Mouse (Mus musculus): ENCODE measurements around the gene Tnk1. TPM values are rescaled to one million over a fixed set of nuclear protein-coding genes. Genes with fewer than 3 reads are reported as not detected.

Gene Tnk1
- polyA plus RNA-seq, 1 experiment from 2014 or later = 20.5 TPM

GRCm38 (mm10) chr11:69837604-69837951 lies 21.0 kb downstream of the Tnk1 start, which contains the start of gene Nlgn2:
TSS of gene Nlgn2 (minus strand) at chr11:69837784.
- H3K4me3 ChIP-seq (ENCODE audit: low read length) = peak within 1 kb of the TSS; percentile 71
- WGBS = 0% methylated on average over 31 of the region's 32 CpGs
- no peaks in the 10 kb centered on the region for H3K9me3 ChIP-seq (ENCODE audit: control insufficient read depth, low read length)
- H3K27ac ChIP-seq (ENCODE audit: low read length) = peak within 1 kb of the TSS; percentile 93
- 0 out of 2 replicates have a peak, but pooled peaks cover 3% of the 10 kb centered on the region for H3K36me3 ChIP-seq (ENCODE audit: control insufficient read depth, insufficient read depth, low read length)
- peak; percentile 64 for ATAC-seq
- H3K9ac ChIP-seq (ENCODE audit: low read depth, low read length) = peak within 1 kb of the TSS; percentile 79
- peaks cover 29% of the 10 kb centered on the region for H3K4me1 ChIP-seq (ENCODE audit: control insufficient read depth, insufficient read depth, low read length)
- peaks cover 5% of the 10 kb centered on the region; the same call in 1 of the 2 replicates for H3K27me3 ChIP-seq (replicated peaks; ENCODE audit: control insufficient read depth, insufficient read depth, low read length)
- peak within 1 kb of the TSS; percentile 95 for H3K4me2 ChIP-seq (ENCODE audit: low read depth, low read length)

DNA sequence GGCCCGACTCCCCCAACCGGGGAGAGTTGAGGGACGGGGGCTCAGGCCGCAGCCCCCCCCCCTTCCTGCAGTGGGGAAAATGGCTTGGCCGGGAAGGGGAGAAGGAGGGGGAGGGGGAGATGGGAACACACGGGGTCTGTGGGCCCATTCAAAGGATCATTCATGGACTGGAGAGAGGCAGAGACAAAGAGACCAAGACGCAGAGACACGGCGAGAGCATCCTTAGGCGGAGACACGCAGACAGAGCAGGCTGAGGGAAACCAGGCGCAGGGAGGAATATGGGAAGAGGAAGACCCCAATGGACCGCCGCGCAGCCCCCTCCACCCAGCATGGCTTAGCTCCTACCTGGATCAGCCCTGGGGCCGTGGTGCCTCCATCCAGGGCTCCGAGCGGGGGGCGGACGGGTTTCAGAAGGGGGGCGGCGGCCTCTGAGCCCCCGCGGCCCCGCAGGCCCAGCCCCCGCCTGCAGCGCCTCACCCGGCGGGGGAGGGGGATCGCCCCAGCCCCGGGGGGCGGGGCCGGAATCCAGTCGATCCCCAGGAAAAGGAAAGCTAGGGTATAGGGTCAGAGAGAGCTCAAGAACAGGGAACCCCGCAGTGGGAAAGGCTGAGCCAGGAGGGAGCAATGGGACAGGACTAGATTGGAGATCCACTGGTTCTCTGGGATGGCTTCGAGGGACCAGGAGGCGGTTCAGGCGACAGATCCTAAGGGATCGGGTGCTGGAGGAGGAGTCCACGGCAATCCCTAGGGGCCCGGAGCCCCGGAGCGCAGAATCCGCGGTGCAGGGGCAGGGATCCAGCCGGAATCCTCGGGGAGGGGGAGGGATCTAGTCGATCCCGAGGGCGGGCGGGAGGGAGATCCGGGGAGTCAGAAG lies 21.6 kb downstream of the Tnk1 start:
- peak; percentile 7; the same call in 1 of the 2 replicates for ATAC-seq
- no peaks in the 10 kb centered on the region for H3K9me3 ChIP-seq (ENCODE audit: control insufficient read depth, low read length)
- H3K27ac ChIP-seq (ENCODE audit: low read length) = peak overlapping the region; percentile 81
- peak overlapping the region; percentile 79 for H3K9ac ChIP-seq (ENCODE audit: low read depth, low read length)
- peaks cover 5% of the 10 kb centered on the region; the same call in 1 of the 2 replicates for H3K27me3 ChIP-seq (replicated peaks; ENCODE audit: control insufficient read depth, insufficient read depth, low read length)
- peak overlapping the region; percentile 95 for H3K4me2 ChIP-seq (ENCODE audit: low read depth, low read length)
- WGBS = 2% methylated on average over 49 of the region's 52 CpGs
- H3K4me3 ChIP-seq (ENCODE audit: low read length) = peak overlapping the region; percentile 71
- H3K4me1 ChIP-seq (ENCODE audit: control insufficient read depth, insufficient read depth, low read length) = peaks cover 29% of the 10 kb centered on the region
- H3K36me3 ChIP-seq (ENCODE audit: control insufficient read depth, insufficient read depth, low read length) = 0 out of 2 replicates have a peak, but pooled peaks cover 3% of the 10 kb centered on the region

GRCm38 (mm10) chr11:69835966-69836335 lies 22.6 kb downstream of the Tnk1 start:
- Histone ChIP-seq H3K9me3 (ENCODE audit: control insufficient read depth, low read length) (no peaks in the 10 kb centered on the region), H3K4me3 (ENCODE audit: low read length) (peak overlapping the region; percentile 71), H3K27me3 (replicated peaks; ENCODE audit: control insufficient read depth, insufficient read depth, low read length) (peaks cover 5% of the 10 kb centered on the region; the same call in 1 of the 2 replicates), H3K4me1 (ENCODE audit: control insufficient read depth, insufficient read depth, low read length) (peaks cover 29% of the 10 kb centered on the region), H3K27ac (ENCODE audit: low read length) (no peak overlapping the region), H3K9ac (ENCODE audit: low read depth, low read length) (peak overlapping the region; percentile 78), H3K4me2 (ENCODE audit: low read depth, low read length) (peak overlapping the region; percentile 95), H3K36me3 (ENCODE audit: control insufficient read depth, insufficient read depth, low read length) (0 out of 2 replicates have a peak, but pooled peaks cover 3% of the 10 kb centered on the region)
- no peak for ATAC-seq
- 29% methylated on average over 4 of the region's 4 CpGs for WGBS

GRCm38 (mm10) chr11:69835326-69835965 lies 23.1 kb downstream of the Tnk1 start:
- H3K4me3 ChIP-seq (ENCODE audit: low read length) = peak overlapping the region; percentile 71; the same call in 1 of the 2 replicates
- H3K9ac ChIP-seq (ENCODE audit: low read depth, low read length) = peak overlapping the region; percentile 78
- H3K4me2 ChIP-seq (ENCODE audit: low read depth, low read length) = peak overlapping the region; percentile 95
- H3K27me3 ChIP-seq (replicated peaks; ENCODE audit: control insufficient read depth, insufficient read depth, low read length) = peaks cover 5% of the 10 kb centered on the region; the same call in 1 of the 2 replicates
- H3K9me3 ChIP-seq (ENCODE audit: control insufficient read depth, low read length) = no peaks in the 10 kb centered on the region
- 26% methylated on average over 9 of the region's 9 CpGs for WGBS
- no peak for ATAC-seq
- H3K4me1 ChIP-seq (ENCODE audit: control insufficient read depth, insufficient read depth, low read length) = peaks cover 29% of the 10 kb centered on the region
- no peak overlapping the region for H3K27ac ChIP-seq (ENCODE audit: low read length)
- H3K36me3 ChIP-seq (ENCODE audit: control insufficient read depth, insufficient read depth, low read length) = 0 out of 2 replicates have a peak, but pooled peaks cover 3% of the 10 kb centered on the region

DNA sequence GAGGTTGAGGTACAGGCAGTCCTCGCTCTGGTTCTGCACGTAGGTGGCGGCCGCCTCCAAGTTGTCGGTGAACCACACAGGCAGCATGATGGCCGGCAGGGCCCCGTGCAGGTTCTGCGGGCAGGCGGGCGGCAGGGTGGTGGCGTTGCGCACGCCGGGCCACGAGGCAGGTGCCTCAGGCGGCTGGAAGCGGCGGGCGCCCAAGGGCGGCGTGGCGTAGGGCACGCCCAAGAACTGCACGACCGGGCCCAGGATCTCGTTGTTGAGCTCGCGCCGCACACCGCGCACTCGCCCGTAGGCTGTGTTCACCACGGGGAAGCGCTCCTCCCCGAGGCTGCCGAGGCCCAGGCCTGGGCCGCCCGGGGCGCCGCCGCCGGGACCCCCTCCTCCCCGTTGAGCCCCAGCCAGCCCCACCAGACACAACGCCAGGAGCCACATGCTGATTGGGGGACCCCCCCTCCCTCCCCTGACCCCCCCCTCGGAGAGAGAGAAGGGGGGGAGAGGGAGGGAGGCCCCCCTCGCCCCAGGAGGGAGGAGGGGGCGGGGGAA lies 24.5 kb downstream of the Tnk1 start:
- no peak for ATAC-seq
- WGBS = 6% methylated on average over 46 of the region's 48 CpGs
- Histone ChIP-seq H3K4me3 (ENCODE audit: low read length) (peak overlapping the region; percentile 45), H3K27me3 (replicated peaks; ENCODE audit: control insufficient read depth, insufficient read depth, low read length) (peaks cover 5% of the 10 kb centered on the region; the same call in 1 of the 2 replicates), H3K4me2 (ENCODE audit: low read depth, low read length) (peak overlapping the region; percentile 95), H3K36me3 (ENCODE audit: control insufficient read depth, insufficient read depth, low read length) (0 out of 2 replicates have a peak, but pooled peaks cover 3% of the 10 kb centered on the region), H3K4me1 (ENCODE audit: control insufficient read depth, insufficient read depth, low read length) (peaks cover 29% of the 10 kb centered on the region), H3K27ac (ENCODE audit: low read length) (0 out of 2 replicates have a peak overlapping the region, but pooled peaks have one; percentile 2), H3K9me3 (ENCODE audit: control insufficient read depth, low read length) (no peaks in the 10 kb centered on the region), H3K9ac (ENCODE audit: low read depth, low read length) (peak overlapping the region; percentile 78)

- 50% methylated on average over 8 of the region's 8 CpGs for WGBS
- H3K9me3 ChIP-seq (ENCODE audit: control insufficient read depth, low read length) = no peaks in the 10 kb centered on the region
- peaks cover 3% of the 10 kb centered on the region; the same call in 1 of the 2 replicates for H3K36me3 ChIP-seq (ENCODE audit: control insufficient read depth, insufficient read depth, low read length)
- peak overlapping the region; percentile 78 for H3K9ac ChIP-seq (ENCODE audit: low read depth, low read length)
- H3K27me3 ChIP-seq (replicated peaks; ENCODE audit: control insufficient read depth, insufficient read depth, low read length) = peaks cover 5% of the 10 kb centered on the region; the same call in 1 of the 2 replicates
- 0 out of 2 replicates have a peak overlapping the region, but pooled peaks have one; percentile 2 for H3K27ac ChIP-seq (ENCODE audit: low read length)
- peak overlapping the region; percentile 45 for H3K4me3 ChIP-seq (ENCODE audit: low read length)
- ATAC-seq = no peak
- H3K4me2 ChIP-seq (ENCODE audit: low read depth, low read length) = peak overlapping the region; percentile 95
- peaks cover 29% of the 10 kb centered on the region for H3K4me1 ChIP-seq (ENCODE audit: control insufficient read depth, insufficient read depth, low read length)
Observed at GRCm38 (mm10) chr11:69833554-69833953, 25.0 kb downstream of the Tnk1 start.

- no peaks in the 10 kb centered on the region for H3K27me3 ChIP-seq (replicated peaks; ENCODE audit: control insufficient read depth, insufficient read depth, low read length)
- peaks cover 13% of the 10 kb centered on the region; the same call in 1 of the 2 replicates for H3K36me3 ChIP-seq (ENCODE audit: control insufficient read depth, insufficient read depth, low read length)
- H3K4me2 ChIP-seq (ENCODE audit: low read depth, low read length) = no peak overlapping the region
- peaks cover 7% of the 10 kb centered on the region for H3K4me1 ChIP-seq (ENCODE audit: control insufficient read depth, insufficient read depth, low read length)
- 70% methylated on average over 5 of the region's 5 CpGs for WGBS
- no peak overlapping the region for H3K9ac ChIP-seq (ENCODE audit: low read depth, low read length)
- no peaks in the 10 kb centered on the region for H3K9me3 ChIP-seq (ENCODE audit: control insufficient read depth, low read length)
- H3K27ac ChIP-seq (ENCODE audit: low read length) = no peak overlapping the region
- H3K4me3 ChIP-seq (ENCODE audit: low read length) = no peak overlapping the region
- ATAC-seq = 0 out of 2 replicates have a peak, but pooled peaks have one; percentile 34
Observed at GRCm38 (mm10) chr11:69828832-69829231, 29.7 kb downstream of the Tnk1 start.

GRCm38 (mm10) chr11:69823456-69823855 lies 35.1 kb downstream of the Tnk1 start:
- H3K4me2 ChIP-seq (ENCODE audit: low read depth, low read length) = no peak overlapping the region
- H3K9me3 ChIP-seq (ENCODE audit: control insufficient read depth, low read length) = no peaks in the 10 kb centered on the region
- no peaks in the 10 kb centered on the region for H3K4me1 ChIP-seq (ENCODE audit: control insufficient read depth, insufficient read depth, low read length)
- H3K27me3 ChIP-seq (replicated peaks; ENCODE audit: control insufficient read depth, insufficient read depth, low read length) = no peaks in the 10 kb centered on the region
- no peak overlapping the region for H3K9ac ChIP-seq (ENCODE audit: low read depth, low read length)
- ATAC-seq = no peak
- no peak overlapping the region for H3K27ac ChIP-seq (ENCODE audit: low read length)
- no peak overlapping the region for H3K4me3 ChIP-seq (ENCODE audit: low read length)
- H3K36me3 ChIP-seq (ENCODE audit: control insufficient read depth, insufficient read depth, low read length) = peaks cover 11% of the 10 kb centered on the region; the same call in 1 of the 2 replicates
- 81% methylated on average over 2 of the region's 2 CpGs for WGBS

DNA sequence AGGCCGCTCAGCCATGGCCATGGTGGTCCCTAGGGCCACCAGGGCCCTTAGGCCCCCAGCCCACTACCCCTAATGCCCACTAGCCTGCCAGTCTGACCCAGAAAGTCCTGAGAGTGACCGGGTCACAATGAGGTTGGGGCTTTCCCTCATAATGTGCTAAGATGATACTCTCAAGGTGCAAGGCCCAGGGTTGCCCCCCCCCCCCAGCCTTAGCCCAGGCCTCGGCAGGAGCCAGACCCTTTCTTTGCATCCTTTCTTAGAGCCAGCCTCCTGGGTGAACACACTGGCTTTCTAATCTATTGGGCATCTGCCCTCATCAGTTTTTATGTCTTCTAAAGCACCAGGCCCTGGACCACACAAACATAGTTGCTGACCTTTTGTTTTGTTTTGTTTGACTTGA lies 36.5 kb downstream of the Tnk1 start, which contains the start of gene Spem1:
Spem1 (minus strand) TSS at position 101 of the 400 bp plus-strand sequence.
- no peak within 1 kb of the TSS for H3K4me3 ChIP-seq (ENCODE audit: low read length)
- H3K9ac ChIP-seq (ENCODE audit: low read depth, low read length) = no peak within 1 kb of the TSS
- H3K27me3 ChIP-seq (replicated peaks; ENCODE audit: control insufficient read depth, insufficient read depth, low read length) = no peaks in the 10 kb centered on the region
- WGBS = 88% methylated on average over 3 of the region's 3 CpGs
- no peaks in the 10 kb centered on the region for H3K4me1 ChIP-seq (ENCODE audit: control insufficient read depth, insufficient read depth, low read length)
- no peak for ATAC-seq
- no peak within 1 kb of the TSS for H3K4me2 ChIP-seq (ENCODE audit: low read depth, low read length)
- H3K36me3 ChIP-seq (ENCODE audit: control insufficient read depth, insufficient read depth, low read length) = peaks cover 10% of the 10 kb centered on the region; the same call in 1 of the 2 replicates
- no peak within 1 kb of the TSS for H3K27ac ChIP-seq (ENCODE audit: low read length)
- H3K9me3 ChIP-seq (ENCODE audit: control insufficient read depth, low read length) = peaks cover 9% of the 10 kb centered on the region

All from intestine, embryonic 16.5 days (tissue).